Mouse (Mus musculus): ENCODE results near the gene Cs.

DNA sequence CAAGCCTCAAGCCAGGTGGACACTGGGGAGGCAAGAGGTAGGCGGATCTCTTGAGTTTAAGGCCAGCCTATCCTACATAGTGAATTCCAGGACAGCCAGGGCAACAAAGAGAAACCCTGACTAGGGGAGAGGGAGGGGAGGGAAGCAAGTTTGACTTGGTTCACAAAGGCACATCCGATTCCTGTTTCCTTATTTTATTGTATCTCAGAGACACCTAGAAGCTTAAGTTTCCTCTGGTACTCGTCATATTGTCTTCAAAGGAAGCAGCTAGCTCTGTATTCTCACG, 73.0 kb downstream of the Cs start:
- TF ChIP-seq POLR2A (IDR thresholded peaks at IDR 0.05; ENCODE audit: control insufficient read depth, low read depth, low read length) (no peak), CTCF (IDR thresholded peaks at IDR 0.05; ENCODE audit: control insufficient read depth, insufficient read depth, insufficient replicate concordance, low read depth, low read length) (no peak)

Data from testis, adult 2 months (tissue).